Mouse (Mus musculus) lung, adult 18-20 months (tissue): ENCODE results near the gene Gosr1.
"Not testable (repeated sequence)": the region's sequence is repeated elsewhere in the genome, so short reads cannot be mapped to it uniquely, and the experiment has no call there.

Experiments used
- DNase-seq, 2 experiments: peaks; one replicate each; pipeline ENCODE4 v3.0.0; 2022; ENCODE audit warnings: mixed read lengths in 2 of 2

Gosr1 gene

DNA sequence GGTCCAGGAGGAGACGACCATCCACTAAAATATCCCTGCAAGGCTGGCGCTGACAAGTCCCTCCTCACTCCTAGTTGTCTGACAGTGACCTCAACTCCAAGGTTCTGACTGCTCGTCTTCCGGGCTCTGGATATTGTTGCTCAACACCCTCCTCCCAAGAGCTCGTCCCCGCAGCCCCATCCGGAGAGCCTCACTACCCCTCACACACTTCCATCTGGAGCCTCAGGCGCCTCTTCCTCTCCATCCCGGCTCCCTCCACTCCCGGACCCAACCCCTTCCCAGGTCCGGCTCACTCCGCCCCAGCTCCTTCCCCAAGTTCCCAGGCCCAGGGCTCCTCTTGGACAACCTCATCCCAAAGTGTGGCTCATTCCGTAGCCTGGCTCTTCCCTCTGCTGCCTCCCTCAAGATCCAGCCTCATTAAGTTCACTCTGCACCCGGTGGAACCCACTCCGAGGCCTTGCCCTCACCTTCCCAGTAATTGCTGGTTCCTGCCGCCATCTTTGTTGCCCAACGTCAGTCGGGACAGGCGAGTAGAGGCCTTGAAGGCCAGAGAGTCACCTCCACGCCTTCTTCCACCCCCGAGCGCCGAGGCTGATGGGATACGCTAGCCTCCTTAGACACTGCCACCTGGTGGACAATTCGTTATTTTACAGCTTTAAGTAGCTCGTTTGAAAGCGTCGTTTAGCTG, at the start of gene Gosr1:
Gene Gosr1, minus strand, starts transcription at position 527 of the 688 bp plus-strand sequence.
- DNase-seq, result peak; percentile 91 to 94

DNA sequence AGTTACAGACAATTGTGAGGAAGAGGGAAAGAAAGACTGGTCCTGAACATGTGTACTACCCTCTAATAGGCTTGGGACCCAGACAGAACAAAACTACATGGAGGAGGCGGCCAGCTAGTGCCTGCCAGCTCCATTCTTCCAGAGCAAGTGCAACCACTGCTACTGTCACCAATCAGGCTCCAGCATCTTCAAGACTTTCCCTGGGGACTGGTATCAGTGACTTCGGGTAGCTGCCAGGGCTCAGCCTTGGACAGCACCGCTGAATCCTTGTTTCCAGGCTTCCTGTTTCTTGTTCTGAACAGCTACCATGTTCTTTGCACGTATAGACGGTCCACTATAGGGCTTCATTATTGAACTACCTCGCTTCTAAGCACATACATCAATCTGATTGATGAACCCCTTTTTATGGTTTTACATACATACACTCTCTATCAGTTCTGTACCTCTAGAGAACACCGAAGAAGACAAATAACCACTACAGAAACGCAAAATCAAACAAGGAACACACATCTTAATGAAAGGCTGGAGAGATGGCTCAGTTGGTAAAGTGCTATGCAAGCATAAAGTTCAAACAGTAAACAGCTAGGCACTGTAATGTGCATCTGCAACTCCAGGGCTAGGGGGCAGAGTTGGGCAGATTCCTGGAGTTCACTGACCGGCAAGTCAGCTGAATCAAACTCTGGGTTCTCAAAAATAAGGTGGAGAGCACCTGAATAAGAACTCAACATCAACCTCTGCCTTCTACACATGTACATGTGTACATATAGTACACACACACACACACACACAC, 47.5 kb upstream of the Gosr1 start:
- peak in 1 of 2 experiments; percentile 16 for DNase-seq

DNA sequence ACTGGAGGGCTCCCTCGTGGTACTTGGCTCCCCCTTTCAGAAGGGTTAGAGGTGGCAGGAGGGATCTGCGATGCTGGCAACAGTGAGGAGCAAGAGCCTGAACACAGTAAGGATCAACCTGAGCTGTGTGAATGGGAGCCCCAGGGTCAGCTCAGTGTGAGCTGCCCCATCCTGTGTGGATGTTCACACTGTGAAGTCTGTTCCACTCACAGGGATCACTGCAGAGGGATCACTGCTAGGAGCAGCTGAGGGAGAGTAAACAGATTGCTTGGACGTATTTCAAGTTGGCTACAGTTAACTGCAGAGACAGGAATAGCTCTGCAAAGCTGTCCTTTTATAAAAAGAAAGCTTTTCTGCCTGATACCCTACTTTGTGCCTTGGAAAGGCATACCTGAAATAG, 46.1 kb upstream of the Gosr1 start:
- DNase-seq, result no peak

DNA sequence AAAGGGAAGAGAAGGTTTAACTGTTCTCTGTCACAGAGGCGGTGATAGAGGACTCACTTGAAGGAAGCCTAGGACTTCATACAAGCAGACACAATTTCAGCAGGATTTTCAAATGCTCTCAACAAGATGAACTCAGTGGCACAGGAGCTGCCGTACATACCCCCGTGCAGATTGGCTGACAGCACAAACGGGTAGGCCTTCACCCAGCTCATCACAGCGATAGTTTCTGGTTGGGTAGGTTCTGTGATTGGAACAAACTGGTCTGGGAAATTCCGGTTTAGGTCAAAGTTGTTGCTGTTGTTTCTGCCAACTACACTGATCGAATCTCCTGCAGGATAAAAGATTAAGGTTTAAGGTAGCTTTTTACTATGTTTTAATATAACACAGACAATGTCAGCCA, 45.2 kb upstream of the Gosr1 start:
- no peak for DNase-seq

DNA sequence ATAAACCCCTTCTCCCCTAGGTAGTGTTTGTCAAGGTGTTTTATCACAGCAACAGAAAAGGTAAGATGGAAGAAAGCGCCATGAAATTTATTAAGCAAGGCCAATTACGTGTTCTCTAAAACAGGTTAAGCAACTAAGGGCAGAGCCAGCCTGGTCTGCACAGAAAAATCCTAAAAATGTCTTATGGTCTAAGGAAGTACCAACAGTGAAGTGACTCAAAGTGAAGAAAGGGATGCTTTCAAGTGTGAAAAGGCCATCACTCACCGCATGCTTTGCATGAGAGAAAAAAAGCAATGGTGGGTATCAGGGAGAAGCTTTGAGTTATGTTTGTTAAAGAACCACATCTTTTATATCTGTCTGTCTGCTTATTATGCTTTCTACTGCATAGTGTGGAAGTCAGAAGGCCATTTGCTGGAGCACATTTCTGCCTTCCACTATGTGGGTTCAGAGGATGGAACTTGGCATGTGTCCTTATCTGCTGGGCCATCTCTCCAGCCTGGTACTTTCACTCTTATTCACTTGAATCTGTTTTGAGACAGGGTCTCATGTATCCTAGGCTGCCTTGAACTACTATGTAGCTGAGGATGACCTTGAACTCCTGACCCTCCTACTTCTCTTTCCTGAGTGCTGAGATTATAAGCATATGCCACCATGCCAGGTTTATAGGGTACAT, 43.8 kb upstream of the Gosr1 start:
- DNase-seq, result no peak

DNA sequence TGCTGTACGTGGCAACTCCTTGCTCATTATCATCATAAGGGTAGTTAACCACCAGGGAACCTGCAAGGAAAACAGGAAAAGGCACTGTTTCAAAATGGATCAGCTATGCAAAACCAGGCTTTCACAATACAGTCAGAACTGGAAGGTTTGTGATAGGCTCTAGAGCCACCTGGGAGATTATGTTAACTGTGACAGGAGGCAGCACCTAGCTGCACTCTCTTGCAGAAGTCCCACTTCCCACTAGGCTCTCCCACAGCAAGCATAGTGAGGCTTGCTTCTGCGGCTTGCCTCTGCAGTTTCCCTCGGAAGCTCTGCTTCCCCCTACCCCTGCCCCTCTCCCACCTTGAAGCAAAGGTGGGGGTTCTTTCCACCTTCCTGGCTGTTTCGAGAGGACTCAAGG, 42.6 kb upstream of the Gosr1 start:
- no peak for DNase-seq

DNA sequence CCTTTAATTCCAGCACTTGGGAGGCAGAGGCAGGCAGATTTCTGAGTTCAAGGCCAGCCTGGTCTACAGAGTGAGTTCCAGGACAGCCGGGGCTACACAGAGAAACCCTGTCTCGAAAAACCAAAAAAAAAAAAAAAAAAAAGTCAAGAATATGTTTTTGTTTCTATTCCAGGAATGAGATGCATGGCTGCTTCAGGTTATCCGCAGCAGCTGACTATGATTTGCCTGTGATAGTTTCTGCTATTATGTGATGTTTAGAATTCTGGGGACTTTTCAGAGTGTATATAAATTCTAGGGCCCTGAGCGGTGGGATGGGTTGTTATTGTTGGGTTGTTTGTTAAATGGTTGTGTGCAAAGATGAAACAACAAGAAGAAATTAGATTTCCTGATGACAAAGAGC, 41.7 kb upstream of the Gosr1 start:
- not testable (repeated sequence) for DNase-seq

DNA sequence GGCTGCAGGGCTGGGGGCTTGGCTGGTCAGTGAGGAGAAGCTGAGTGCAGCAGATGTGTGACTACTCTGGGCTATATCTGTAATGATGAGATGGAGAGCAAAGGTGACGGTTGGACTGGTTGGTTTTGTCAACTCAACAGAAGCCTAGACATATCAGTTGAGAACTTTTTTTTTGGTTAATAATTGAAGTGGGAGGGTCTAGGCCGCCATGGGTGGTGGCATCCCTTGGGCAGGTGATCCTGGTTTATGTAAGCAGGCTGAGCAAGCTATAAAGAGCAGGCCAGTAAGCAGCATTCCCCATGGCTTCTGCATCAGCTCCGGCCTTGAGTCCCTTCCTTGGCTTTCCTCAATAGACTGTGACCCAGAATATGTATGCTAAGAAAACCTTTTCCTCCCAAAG, 39.9 kb upstream of the Gosr1 start:
- no peak for DNase-seq

DNA sequence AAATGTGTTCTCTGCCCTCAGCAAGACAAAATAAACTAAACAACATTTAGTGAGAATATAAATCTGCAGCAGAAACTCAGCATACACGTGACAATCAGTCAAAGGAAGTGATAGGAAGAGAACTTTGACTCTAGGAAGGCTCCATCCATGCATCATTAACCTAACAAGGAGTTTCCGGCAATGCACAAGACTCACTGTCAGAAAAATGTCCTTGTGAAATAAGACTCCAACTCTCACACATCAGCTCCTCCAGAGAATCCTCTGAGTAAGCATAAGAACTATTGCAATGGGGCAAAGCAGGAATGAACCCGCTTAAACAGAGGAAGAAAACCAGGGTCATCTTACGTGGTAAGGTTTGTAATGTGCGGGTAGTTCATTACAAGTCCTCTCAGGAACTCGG, 33.9 kb upstream of the Gosr1 start:
- no peak for DNase-seq

DNA sequence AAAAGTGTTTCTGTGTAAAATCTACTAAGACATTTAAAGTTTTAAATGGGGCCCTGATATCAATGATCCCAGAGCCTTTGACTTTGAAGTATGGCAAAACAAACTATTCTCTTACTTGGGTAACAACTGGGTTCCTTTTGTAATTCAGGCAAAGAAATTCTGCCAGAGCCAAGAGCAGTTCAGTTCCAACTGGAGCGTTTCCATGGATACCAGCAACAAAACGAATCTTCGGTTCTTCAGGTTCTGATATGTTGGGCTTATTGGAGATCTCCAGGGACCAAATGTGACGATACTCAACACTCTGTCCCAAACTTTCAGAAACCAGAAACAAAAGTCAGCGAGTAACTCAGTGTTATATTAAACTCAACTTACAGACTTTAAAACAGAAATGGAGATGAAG, 31.9 kb upstream of the Gosr1 start:
- no peak for DNase-seq

DNA sequence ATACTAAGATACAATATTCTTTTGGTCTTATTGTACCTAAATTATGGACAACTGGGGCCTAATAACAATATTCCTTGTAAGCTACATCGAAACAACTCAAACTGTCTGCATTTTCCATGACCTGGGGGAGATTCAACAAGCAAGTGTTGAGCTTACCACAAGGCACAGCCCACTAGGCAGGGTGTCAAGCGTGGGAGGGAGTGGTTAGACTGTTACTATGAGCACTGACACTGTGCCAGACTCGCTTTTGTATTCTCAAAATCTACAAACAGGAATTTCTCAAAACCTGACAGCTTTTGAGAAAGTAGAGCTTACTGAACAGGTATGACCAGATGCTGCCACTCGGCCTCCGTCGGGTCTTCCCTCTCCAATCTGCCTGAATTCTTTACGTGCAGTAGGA, 28.0 kb upstream of the Gosr1 start:
- peak in 1 of 2 experiments; percentile 7 for DNase-seq

DNA sequence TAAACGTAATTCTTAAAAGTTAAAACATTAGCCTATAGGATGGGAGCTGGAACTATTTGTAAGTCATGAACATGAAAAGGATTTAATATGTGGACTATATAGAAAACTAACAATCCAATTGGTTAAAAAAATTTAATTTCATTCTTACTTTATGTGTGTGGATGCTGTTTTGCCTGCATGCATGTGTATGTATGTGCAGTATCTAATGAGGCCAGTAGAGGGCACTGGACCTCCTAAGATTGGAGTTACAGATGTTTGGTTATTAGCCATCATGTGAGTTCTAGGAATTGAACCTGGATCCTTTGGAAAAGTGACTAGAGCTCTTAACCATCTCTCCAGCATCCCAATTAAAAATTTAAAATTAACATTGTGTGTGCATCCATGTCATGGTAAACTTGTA, 25.9 kb upstream of the Gosr1 start:
- DNase-seq, result peak; percentile 11 to 53

DNA sequence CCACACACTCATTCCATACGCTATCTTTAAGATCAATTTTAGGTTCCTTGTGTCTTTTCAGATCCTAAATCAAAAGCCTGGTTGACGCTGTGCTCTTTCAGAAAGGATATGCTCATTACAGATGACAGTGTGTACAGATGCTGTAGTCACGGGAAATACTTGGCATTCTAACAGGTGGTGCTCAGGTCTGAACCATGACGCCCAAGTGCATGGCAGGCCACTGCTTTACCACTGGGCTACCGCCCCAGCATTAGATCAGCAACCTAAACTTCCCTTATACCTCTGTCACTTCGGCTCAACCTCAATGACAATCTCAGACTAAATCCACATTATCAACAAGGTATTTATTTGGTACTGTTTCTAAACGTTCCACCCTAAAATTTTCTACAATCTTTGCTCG, 12.2 kb upstream of the Gosr1 start:
- DNase-seq, result no peak

DNA sequence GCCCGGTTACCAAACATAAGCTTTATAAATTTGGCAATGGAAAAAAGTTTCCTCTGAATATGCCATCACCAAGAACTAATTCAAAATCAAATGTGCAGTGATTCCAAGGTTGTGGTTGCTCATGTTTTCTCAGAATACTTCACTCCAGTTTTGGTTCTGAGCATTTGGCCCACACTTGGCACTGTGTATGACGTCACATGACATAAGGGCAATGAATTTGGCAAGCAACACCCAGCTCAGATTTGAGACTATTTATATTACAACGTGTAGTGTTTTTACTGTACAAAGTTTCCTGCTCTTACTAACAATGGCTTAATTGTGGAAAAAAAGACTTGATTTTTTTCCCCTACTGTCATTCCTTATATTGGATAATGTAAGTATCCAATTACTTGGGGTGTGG, 10.4 kb upstream of the Gosr1 start:
- DNase-seq, result no peak

DNA sequence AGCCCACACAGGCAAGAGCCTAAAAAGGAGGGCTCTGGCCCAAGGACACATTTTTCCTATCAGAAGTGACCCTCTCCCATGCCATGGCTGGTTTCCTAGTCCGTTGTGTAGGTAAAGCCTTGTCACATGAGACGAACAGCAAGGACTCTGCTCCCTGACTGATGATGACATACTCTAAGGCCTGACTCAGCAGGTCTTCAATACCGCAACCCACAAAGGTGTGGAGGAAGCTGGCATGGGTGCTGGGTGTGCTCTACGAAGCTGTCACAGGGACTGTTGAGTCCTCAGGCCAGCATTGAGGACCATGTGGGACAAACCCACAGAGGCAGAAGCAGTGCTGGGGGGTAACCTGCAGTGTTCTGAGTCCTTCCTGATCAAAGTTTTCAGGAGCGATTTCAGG, 7.2 kb upstream of the Gosr1 start:
- DNase-seq, result no peak

DNA sequence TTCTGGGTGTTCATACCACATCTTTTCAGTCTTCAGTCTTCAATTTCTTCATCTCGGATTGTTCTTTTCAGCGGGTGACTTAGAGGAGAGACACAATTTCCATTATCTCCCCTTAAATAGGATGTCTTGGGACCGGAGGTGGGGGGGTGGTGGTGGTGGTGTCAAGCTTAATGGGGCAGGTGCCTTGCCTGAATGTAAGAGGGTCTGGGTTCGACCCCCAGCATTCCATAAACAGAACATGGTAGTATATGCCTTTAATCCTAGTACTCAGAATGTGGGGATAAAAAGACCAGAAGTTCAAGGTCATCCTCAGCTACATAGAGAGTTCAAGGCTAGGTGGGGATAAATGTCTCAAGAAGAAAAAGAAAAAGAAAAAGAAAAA, 353 bp upstream of the Gosr1 start:
- DNase-seq, result no peak

DNA sequence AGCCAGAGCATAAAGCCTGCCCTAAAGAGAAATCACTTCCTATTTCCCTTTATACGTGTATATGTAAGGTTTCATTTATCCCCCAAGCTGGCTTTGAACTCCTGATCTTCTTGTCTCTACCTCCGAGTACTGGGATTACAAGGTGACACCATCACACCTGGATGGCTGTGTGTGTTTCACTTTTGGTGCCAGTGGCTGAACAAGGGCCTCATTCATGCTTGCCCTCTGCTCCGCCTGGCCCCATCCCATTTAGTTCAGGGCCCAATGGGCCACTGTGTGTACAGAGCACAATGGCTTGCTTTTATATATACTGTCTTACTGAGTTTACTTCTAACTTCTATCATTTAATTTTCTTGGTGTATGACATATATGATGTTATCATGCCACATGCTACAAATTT, 11.1 kb downstream of the Gosr1 start:
- DNase-seq, result no peak

DNA sequence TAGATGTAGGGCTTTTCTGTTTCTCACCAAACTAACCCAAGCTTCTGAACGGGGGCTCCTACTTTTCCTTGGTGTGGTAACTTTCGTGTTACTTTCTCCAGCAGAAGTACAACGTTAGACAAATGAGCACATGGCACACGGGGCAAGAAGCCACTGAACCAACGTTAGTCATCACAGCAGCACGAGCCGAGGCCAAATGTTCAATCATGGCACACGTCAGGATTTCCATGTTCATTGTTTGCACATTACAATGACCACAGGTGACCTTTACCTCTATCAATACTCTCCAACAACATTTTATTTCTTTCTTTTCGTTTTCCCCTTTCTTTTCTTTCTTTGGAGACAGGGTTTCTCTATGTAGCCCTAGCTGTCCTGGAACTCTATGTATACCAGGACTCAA, 14.6 kb downstream of the Gosr1 start:
- DNase-seq, result no peak

DNA sequence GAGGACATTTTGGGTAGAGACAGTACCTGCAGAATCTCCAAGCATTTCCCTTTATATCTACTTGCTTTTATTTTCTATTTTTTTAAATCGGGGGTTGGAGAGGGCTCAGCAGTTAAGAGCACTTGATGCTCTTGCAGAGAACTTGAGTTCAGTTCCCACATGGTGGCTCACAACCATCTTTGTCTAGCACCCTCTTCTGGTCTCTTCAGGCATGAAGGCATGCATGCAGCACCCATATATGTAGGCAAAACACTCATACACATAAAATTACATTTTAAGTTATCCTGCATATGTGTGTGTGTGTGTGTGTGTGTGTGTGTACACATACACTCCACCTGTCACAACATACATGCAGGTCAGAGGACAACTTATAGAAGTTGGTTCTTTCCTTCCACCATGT, 17.5 kb downstream of the Gosr1 start:
- DNase-seq, result no peak

DNA sequence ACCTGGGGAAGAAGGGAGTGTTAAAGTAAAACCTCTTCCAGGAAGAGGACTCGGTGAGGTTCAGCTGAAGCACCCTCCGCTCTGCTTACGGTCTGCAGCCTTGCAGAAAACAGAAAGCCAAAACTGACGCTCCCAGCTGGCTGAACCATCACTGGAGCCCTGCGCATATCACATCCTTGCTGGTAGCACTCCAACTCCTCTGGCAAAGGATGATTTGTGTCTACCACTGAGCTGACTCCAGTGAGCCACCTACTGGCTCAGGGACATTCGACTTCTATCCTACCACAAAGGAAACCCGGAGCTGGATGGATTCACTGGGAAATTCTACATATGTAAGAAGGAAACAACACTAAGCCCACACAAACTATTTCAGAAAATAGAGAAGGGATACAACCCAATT, 18.8 kb downstream of the Gosr1 start:
- DNase-seq, result peak in 1 of 2 experiments; percentile 16

DNA sequence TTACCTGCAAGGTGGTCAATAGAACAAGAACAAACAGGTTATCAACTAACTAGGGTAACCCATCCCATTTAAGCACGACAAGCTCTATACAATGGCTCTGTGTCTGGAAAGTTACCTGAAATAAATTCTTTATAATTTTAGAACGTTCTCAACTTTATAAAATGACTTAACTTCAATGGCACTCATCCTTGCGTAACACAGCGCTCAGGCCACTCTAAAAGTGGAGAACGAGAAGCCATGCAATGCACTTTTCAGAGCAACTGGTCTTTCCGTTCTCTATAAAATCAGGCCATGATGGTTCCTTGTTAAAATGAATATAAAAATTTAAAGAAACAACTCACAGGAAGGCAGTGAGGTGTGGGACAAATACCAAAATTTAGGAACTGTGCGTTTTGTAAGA, 20.9 kb downstream of the Gosr1 start:
- peak in 1 of 2 experiments; percentile 50 for DNase-seq

DNA sequence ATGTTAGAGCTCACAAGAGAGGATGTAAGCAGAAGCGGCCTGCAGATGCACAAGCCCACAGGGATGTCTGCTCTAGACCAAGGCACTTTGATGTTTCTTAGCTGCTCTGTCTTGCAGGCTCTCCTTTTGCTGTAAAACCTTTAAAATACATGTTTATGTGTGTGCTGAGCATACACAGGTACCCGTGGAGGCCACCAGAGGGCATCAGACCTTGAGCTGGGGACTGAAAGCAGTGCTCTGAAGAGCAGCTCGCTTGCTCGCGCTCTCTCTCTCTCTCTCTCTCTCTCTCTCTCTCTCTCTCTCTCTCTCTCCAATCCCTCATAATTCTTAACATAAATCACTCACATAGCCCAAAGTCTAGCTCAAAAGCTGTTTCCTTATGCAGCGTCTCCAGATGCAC, 24.3 kb downstream of the Gosr1 start:
- no peak for DNase-seq

DNA sequence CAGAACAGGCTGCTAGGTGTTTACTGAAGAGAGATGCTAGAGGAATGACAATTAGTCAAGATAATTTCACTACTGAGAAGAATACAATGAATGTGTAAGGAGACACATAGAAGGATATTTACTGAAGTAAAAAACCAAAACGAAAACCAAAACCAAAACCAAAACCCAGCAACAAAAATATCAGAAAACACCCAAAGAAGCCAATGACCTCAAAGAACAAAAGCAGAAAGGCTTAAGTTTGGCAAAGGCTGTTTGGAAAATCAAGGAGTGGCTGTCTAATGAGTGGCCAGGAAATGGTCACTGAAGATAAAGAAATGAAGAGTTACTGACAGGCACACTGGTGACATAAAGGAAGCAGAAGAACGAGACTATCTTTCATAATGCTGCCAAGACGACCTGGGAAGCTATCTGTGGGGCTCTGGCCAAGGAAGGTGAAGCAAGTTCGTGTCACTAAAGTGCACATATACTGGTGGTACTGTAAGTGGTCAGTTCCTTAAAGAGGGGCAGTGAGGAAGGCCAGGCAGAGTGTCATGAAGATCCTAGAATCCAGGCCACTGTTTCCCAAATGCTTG, 27.5 kb downstream of the Gosr1 start:
- no peak for DNase-seq

DNA sequence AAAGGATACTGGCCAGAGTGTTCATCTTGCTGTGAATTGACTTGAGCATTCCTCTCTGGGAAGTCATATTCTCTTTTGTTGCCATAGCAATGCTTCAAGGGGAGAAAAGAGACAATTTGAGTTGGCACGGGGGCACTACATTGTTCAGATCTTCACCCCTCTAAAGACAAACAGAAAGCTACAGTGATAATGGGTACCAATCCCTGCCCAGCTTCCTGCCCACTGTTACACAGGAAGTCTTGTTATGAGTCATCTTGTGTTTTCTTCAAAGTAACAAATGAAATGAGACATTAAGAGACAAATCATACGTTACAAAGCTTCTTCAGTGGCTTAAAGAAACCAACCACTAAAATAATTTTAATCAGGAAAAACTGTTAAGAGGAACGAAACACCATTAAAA, 28.8 kb downstream of the Gosr1 start:
- DNase-seq, result peak in 1 of 2 experiments; percentile 10
